Mouse (Mus musculus) liver, embryonic 12.5 days (tissue): ENCODE measurements around the gene B430305J03Rik. TPM values are rescaled to one million over a fixed set of nuclear protein-coding genes. Genes with fewer than 3 reads are reported as not detected.

Experiments used
- ATAC-seq: fragments of 200-750 bp; cut with Nextera tagmentation; 2 replicates; pipeline ENCODE4 v1.8.0; 2017; ENCODE audit warnings: moderate number of reproducible peaks, mild to moderate bottlenecking, moderate library complexity
- H3K27ac ChIP-seq: fragments of 300-500 bp; sonication (generic); 2 replicates; pipeline ENCODE4 v1.5.1; 2016; ENCODE audit warnings: mild to moderate bottlenecking
- H3K27me3 ChIP-seq: fragments of 300-500 bp; sonication (generic); replicated peaks from 2 replicates; pipeline ENCODE4 v1.6.1; 2016; ENCODE audit warnings: mild to moderate bottlenecking, moderate library complexity
- H3K36me3 ChIP-seq: fragments of 300-500 bp; sonication (generic); 2 replicates; pipeline ENCODE4 v1.6.1; 2016; ENCODE audit warnings: mild to moderate bottlenecking, moderate library complexity
- H3K4me1 ChIP-seq: fragments of 300-500 bp; sonication (generic); 2 replicates; pipeline ENCODE4 v1.6.1; 2016
- H3K4me2 ChIP-seq: fragments of 300-500 bp; sonication (generic); 2 replicates; pipeline ENCODE4 v1.6.1; 2016; ENCODE audit warnings: mild to moderate bottlenecking, moderate library complexity
- H3K4me3 ChIP-seq: fragments of 300-500 bp; sonication (generic); 2 replicates; pipeline ENCODE4 v1.5.1; 2016; ENCODE audit warnings: mild to moderate bottlenecking, moderate library complexity
- H3K9ac ChIP-seq: fragments of 300-500 bp; sonication (generic); 2 replicates; pipeline ENCODE4 v1.6.1; 2016; ENCODE audit warnings: mild to moderate bottlenecking, moderate library complexity
- H3K9me3 ChIP-seq: fragments of 300-500 bp; sonication (generic); replicated peaks from 2 replicates; pipeline ENCODE4 v1.6.1; 2016; ENCODE audit warnings: mild to moderate bottlenecking, moderate library complexity
- WGBS: fragments of 180-500 bp; shearing (Covaris S2); methylation state at CpG from one replicate; pipeline ENCODE4 v1.1.7; 2016; ENCODE audit not compliant: insufficient replicate concordance; 5-methylcytosine and 5-hydroxymethylcytosine counted together
- polyA plus RNA-seq: library from polyadenylated mRNA; unstranded; fragments of >200 nt; fragmentation: Nextera tagmentation; extraction: Ambion mirVana; gene quantifications from 2 replicates; pipeline ENCODE4 v1.2.1, GENCODE M21; 2016

The B430305J03Rik gene
- polyA plus RNA-seq, 1 experiment from 2014 or later: not detected

GRCm38 (mm10) chr3:61364978-61365778 lies 573 bp downstream of the B430305J03Rik start:
- Histone ChIP-seq H3K27me3 (no peaks in the 10 kb centered on the region), H3K27ac (peak overlapping the region; percentile 71), H3K4me2 (peak overlapping the region; percentile 98), H3K9ac (peak overlapping the region; percentile 82), H3K9me3 (no peaks in the 10 kb centered on the region), H3K4me1 (peaks cover 60% of the 10 kb centered on the region), H3K36me3 (peaks cover 3% of the 10 kb centered on the region; the same call in 1 of the 2 replicates), H3K4me3 (peak overlapping the region; percentile 83)
- peak; percentile 7; the same call in 1 of the 2 replicates for ATAC-seq
- WGBS: under 1% methylated on average over 68 of the region's 68 CpGs

- peaks cover 3% of the 10 kb centered on the region; the same call in 1 of the 2 replicates for H3K36me3 ChIP-seq
- under 1% methylated on average over 33 of the region's 33 CpGs for WGBS
- H3K4me2 ChIP-seq: peak overlapping the region; percentile 98
- ATAC-seq: peak; percentile 44
- H3K9me3 ChIP-seq: no peaks in the 10 kb centered on the region
- H3K27me3 ChIP-seq: no peaks in the 10 kb centered on the region
- H3K4me1 ChIP-seq: peaks cover 60% of the 10 kb centered on the region
- H3K4me3 ChIP-seq: peak overlapping the region; percentile 83
- H3K9ac ChIP-seq: peak overlapping the region; percentile 82
- peak overlapping the region; percentile 71 for H3K27ac ChIP-seq
Measured at GRCm38 (mm10) chr3:61364661-61364977, 1.1 kb downstream of the B430305J03Rik start.

GRCm38 (mm10) chr3:61363989-61364660 lies 1.6 kb downstream of the B430305J03Rik start:
- ATAC-seq: peak; percentile 90
- peaks cover 3% of the 10 kb centered on the region; the same call in 1 of the 2 replicates for H3K36me3 ChIP-seq
- H3K27ac ChIP-seq: peak overlapping the region; percentile 87
- H3K9me3 ChIP-seq: no peaks in the 10 kb centered on the region
- H3K27me3 ChIP-seq: no peaks in the 10 kb centered on the region
- H3K4me1 ChIP-seq: peaks cover 60% of the 10 kb centered on the region
- under 1% methylated on average over 49 of the region's 51 CpGs for WGBS
- H3K9ac ChIP-seq: peak overlapping the region; percentile 82
- peak overlapping the region; percentile 98 for H3K4me2 ChIP-seq
- peak overlapping the region; percentile 83 for H3K4me3 ChIP-seq

- peaks cover 58% of the 10 kb centered on the region for H3K4me1 ChIP-seq
- H3K9ac ChIP-seq: peak overlapping the region; percentile 82
- ATAC-seq: peak; percentile 82
- peaks cover 3% of the 10 kb centered on the region; the same call in 1 of the 2 replicates for H3K36me3 ChIP-seq
- peak overlapping the region; percentile 83 for H3K4me3 ChIP-seq
- no peaks in the 10 kb centered on the region for H3K9me3 ChIP-seq
- no peaks in the 10 kb centered on the region for H3K27me3 ChIP-seq
- peak overlapping the region; percentile 98 for H3K4me2 ChIP-seq
- peak overlapping the region; percentile 87 for H3K27ac ChIP-seq
- 0% methylated on average over 30 of the region's 30 CpGs for WGBS
Measured at GRCm38 (mm10) chr3:61363161-61363988, 2.4 kb downstream of the B430305J03Rik start.

GRCm38 (mm10) chr3:61362821-61363160 lies 3.0 kb downstream of the B430305J03Rik start:
- no peaks in the 10 kb centered on the region for H3K27me3 ChIP-seq
- ATAC-seq: no peak
- peaks cover 3% of the 10 kb centered on the region; the same call in 1 of the 2 replicates for H3K36me3 ChIP-seq
- no peaks in the 10 kb centered on the region for H3K9me3 ChIP-seq
- H3K4me1 ChIP-seq: peaks cover 53% of the 10 kb centered on the region
- H3K27ac ChIP-seq: peak overlapping the region; percentile 52; the same call in 1 of the 2 replicates
- H3K4me3 ChIP-seq: peak overlapping the region; percentile 83
- peak overlapping the region; percentile 98 for H3K4me2 ChIP-seq
- WGBS: 10% methylated on average over 9 of the region's 9 CpGs
- peak overlapping the region; percentile 82 for H3K9ac ChIP-seq

- H3K27ac ChIP-seq: no peak within 1 kb of the TSS
- H3K27me3 ChIP-seq: no peaks in the 10 kb centered on the region
- H3K9ac ChIP-seq: no peak within 1 kb of the TSS
- peak within 1 kb of the TSS; percentile 98; the same call in 1 of the 2 replicates for H3K4me2 ChIP-seq
- no peak within 1 kb of the TSS for H3K4me3 ChIP-seq
- WGBS: 78% methylated on average over 1 of the region's 1 CpGs
- peaks cover 40% of the 10 kb centered on the region for H3K4me1 ChIP-seq
- H3K36me3 ChIP-seq: no peaks in the 10 kb centered on the region
- no peaks in the 10 kb centered on the region for H3K9me3 ChIP-seq
- ATAC-seq: no peak
Measured at GRCm38 (mm10) chr3:61361338-61361737, 4.4 kb downstream of the B430305J03Rik start, which contains the start of gene Rap2b. Rap2b (plus strand) TSS chr3:61361638.

- H3K9me3 ChIP-seq: no peaks in the 10 kb centered on the region
- no peak for ATAC-seq
- 22% methylated on average over 7 of the region's 7 CpGs for WGBS
- no peaks in the 10 kb centered on the region for H3K27me3 ChIP-seq
- H3K27ac ChIP-seq: no peak overlapping the region
- H3K4me3 ChIP-seq: no peak overlapping the region
- H3K4me1 ChIP-seq: peaks cover 21% of the 10 kb centered on the region
- no peaks in the 10 kb centered on the region for H3K36me3 ChIP-seq
- no peak overlapping the region for H3K9ac ChIP-seq
- no peak overlapping the region for H3K4me2 ChIP-seq
Measured at GRCm38 (mm10) chr3:61358756-61359293, 6.9 kb downstream of the B430305J03Rik start.

GRCm38 (mm10) chr3:61358107-61358506 lies 7.6 kb downstream of the B430305J03Rik start:
- Histone ChIP-seq H3K4me3 (no peak overlapping the region), H3K27ac (no peak overlapping the region), H3K9me3 (no peaks in the 10 kb centered on the region), H3K4me2 (no peak overlapping the region), H3K4me1 (peaks cover 15% of the 10 kb centered on the region), H3K9ac (no peak overlapping the region), H3K36me3 (no peaks in the 10 kb centered on the region), H3K27me3 (no peaks in the 10 kb centered on the region)
- 59% methylated on average over 6 of the region's 6 CpGs for WGBS
- no peak for ATAC-seq

- Histone ChIP-seq H3K27me3 (no peaks in the 10 kb centered on the region), H3K4me2 (no peak overlapping the region), H3K27ac (no peak overlapping the region), H3K4me1 (0 out of 2 replicates have a peak, but pooled peaks cover 2% of the 10 kb centered on the region), H3K4me3 (no peak overlapping the region), H3K36me3 (no peaks in the 10 kb centered on the region), H3K9ac (no peak overlapping the region), H3K9me3 (no peaks in the 10 kb centered on the region)
- 43% methylated on average over 1 of the region's 1 CpGs for WGBS
- ATAC-seq: no peak
Measured at GRCm38 (mm10) chr3:61355464-61355863, 10.3 kb downstream of the B430305J03Rik start.

- Histone ChIP-seq H3K36me3 (no peaks in the 10 kb centered on the region), H3K9me3 (no peaks in the 10 kb centered on the region), H3K27me3 (no peaks in the 10 kb centered on the region), H3K4me2 (no peak overlapping the region), H3K4me3 (no peak overlapping the region), H3K27ac (no peak overlapping the region), H3K9ac (no peak overlapping the region), H3K4me1 (no peaks in the 10 kb centered on the region)
- ATAC-seq: no peak
- 66% methylated on average over 1 of the region's 1 CpGs for WGBS
Measured at GRCm38 (mm10) chr3:61349433-61349832, 16.3 kb downstream of the B430305J03Rik start.

GRCm38 (mm10) chr3:61348036-61348614 lies 17.6 kb downstream of the B430305J03Rik start:
- Histone ChIP-seq H3K36me3 (no peaks in the 10 kb centered on the region), H3K9me3 (no peaks in the 10 kb centered on the region), H3K9ac (no peak overlapping the region), H3K4me3 (no peak overlapping the region), H3K27me3 (no peaks in the 10 kb centered on the region), H3K4me2 (no peak overlapping the region), H3K4me1 (no peaks in the 10 kb centered on the region), H3K27ac (no peak overlapping the region)
- ATAC-seq: no peak
- WGBS: 57% methylated on average over 4 of the region's 4 CpGs
